Mouse (Mus musculus): ENCODE measurements around the gene Ndufa7. TPM values are rescaled to one million over a fixed set of nuclear protein-coding genes. Genes with fewer than 3 reads are reported as not detected.

The Ndufa7 gene
- polyA plus RNA-seq, 1 experiment from 2014 or later = 454 TPM

DNA sequence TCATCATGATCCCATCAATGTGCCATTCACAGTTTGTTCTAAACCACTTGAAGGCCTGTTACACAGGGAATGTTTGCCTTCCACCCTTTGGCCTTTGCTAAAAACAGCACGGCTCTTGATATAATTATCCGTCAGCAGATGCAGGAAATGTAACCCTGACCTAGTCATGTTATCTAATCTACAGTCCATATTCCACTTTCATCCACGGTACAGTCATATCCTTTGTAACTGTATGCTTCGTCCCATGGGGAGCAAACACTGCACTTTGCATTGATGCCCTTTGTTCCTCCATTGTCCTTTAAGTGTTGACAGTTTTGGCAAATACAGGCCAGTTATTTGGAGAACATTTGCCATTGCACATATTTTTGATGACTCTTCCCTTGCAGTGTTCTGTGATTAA, 35.6 kb upstream of the Ndufa7 start:
- WGBS = 80% methylated on average over 4 of the region's 4 CpGs
- H3K4me2 ChIP-seq (replicated peaks) = no peak overlapping the region
- no peak overlapping the region for H3K4me3 ChIP-seq
- no peaks in the 10 kb centered on the region for H3K9me3 ChIP-seq
- H3K27ac ChIP-seq = no peak overlapping the region
- no peaks in the 10 kb centered on the region for H3K4me1 ChIP-seq
- no peaks in the 10 kb centered on the region for H3K27me3 ChIP-seq
- no peaks in the 10 kb centered on the region for H3K36me3 ChIP-seq
- no peak overlapping the region for H3K9ac ChIP-seq
- no peak for ATAC-seq (ENCODE audit: low FRiP score, low read depth)

DNA sequence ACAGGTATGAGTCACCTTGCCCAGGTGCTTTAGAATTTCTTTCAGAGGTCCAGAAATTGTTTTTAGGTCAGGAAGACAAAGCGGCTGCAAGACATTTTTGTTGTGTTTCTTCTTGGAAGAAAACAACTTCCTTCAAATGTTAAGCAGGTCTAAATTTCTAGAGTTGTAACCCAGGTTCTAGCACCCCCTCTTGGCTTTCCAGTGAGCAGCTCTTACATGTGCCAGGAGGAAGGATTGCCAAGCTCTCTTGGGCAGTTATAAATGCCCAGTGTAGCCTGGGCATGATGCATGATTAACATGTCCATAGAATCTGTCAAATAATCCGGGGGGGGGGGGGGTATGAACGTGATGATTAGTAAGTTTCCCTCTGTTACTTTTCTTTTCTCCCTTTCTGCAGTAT, 26.1 kb upstream of the Ndufa7 start:
- H3K4me2 ChIP-seq (replicated peaks) = no peak overlapping the region
- H3K36me3 ChIP-seq = no peaks in the 10 kb centered on the region
- no peak overlapping the region for H3K9ac ChIP-seq
- H3K4me3 ChIP-seq = no peak overlapping the region
- no peaks in the 10 kb centered on the region for H3K9me3 ChIP-seq
- no peak overlapping the region for H3K27ac ChIP-seq
- no peaks in the 10 kb centered on the region for H3K4me1 ChIP-seq
- no peak for ATAC-seq (ENCODE audit: low FRiP score, low read depth)
- no peaks in the 10 kb centered on the region for H3K27me3 ChIP-seq
- 58% methylated on average over 3 of the region's 3 CpGs for WGBS

DNA sequence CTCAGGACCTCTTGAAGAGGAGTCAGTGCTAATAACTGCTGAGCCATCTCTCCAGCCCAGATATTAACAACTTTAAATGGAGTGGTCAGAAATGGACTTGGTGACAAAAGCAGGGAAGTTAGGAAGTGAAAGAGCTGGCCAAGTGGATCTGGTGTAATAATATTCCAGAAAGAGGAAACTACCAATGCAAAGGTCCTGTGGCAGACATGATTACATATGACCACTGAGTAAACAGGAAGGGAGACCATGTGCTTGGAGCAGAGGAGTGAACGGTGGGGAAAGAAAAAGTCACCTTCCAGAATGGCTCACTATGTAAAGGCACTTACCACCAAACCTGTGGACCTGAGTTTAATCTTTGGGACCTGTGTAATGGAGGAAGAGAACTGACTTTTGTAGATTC, 25.1 kb upstream of the Ndufa7 start:
- Histone ChIP-seq H3K27me3 (no peaks in the 10 kb centered on the region), H3K36me3 (no peaks in the 10 kb centered on the region)
- 62% methylated on average over 1 of the region's 1 CpGs for WGBS

DNA sequence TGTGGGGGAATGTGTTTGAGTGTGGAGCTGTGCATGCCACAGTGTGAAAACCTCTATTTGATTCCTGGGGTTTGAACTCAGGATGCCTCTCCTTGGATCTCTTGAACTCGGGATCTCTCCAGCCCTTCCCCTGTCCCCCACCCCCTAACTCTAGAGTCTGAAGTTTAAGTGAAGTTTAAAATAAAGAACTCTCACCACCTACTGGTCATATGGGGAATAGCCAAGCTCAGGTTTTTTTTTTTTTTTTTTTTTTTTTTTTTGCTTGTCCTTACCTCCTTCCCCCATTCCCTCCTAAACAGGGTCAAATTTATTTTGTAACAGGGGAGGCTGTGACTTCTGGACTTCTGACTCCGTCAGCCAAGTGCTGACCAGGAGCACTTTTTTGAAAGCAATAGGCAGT, 22.2 kb upstream of the Ndufa7 start:
- Histone ChIP-seq H3K4me1 (no peaks in the 10 kb centered on the region), H3K9me3 (no peaks in the 10 kb centered on the region), H3K9ac (no peak overlapping the region), H3K4me3 (no peak overlapping the region), H3K27me3 (no peaks in the 10 kb centered on the region), H3K27ac (no peak overlapping the region), H3K4me2 (replicated peaks) (no peak overlapping the region), H3K36me3 (no peaks in the 10 kb centered on the region)
- WGBS = 5% methylated on average over 2 of the region's 2 CpGs
- ATAC-seq (ENCODE audit: low FRiP score, low read depth) = no peak

More for the DNA sequence above, 25.1 kb upstream of the Ndufa7 start:
- no peak overlapping the region for H3K9ac ChIP-seq
- no peak overlapping the region for H3K27ac ChIP-seq
- H3K4me1 ChIP-seq = no peaks in the 10 kb centered on the region
- H3K9me3 ChIP-seq = no peaks in the 10 kb centered on the region
- H3K4me2 ChIP-seq (replicated peaks) = no peak overlapping the region
- no peak overlapping the region for H3K4me3 ChIP-seq
- ATAC-seq (ENCODE audit: low FRiP score, low read depth) = no peak

DNA sequence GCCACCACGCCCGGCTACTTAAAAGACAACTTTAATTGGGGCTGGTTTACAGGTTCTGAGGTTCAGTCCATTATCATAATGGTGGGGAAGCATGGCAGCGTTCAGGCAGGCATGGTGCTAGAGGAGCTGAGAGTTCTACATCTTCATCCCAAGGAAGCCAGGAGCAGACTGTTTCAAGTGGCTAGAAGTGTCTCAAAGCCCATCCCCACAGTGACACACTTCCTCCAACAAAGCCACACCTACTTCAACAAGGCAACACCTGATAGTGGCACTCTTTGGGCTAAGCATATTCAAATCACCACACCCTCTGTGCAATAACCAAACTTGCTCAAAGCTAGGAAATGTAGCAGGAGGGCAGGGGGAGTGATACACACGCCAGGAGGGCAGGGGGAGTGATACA, 20.2 kb upstream of the Ndufa7 start:
- no peaks in the 10 kb centered on the region for H3K9me3 ChIP-seq
- H3K27me3 ChIP-seq = no peaks in the 10 kb centered on the region
- H3K27ac ChIP-seq = no peak overlapping the region
- no peaks in the 10 kb centered on the region for H3K36me3 ChIP-seq
- no peaks in the 10 kb centered on the region for H3K4me1 ChIP-seq
- WGBS = 54% methylated on average over 4 of the region's 4 CpGs
- no peak for ATAC-seq (ENCODE audit: low FRiP score, low read depth)
- no peak overlapping the region for H3K4me3 ChIP-seq
- H3K4me2 ChIP-seq (replicated peaks) = no peak overlapping the region
- no peak overlapping the region for H3K9ac ChIP-seq

DNA sequence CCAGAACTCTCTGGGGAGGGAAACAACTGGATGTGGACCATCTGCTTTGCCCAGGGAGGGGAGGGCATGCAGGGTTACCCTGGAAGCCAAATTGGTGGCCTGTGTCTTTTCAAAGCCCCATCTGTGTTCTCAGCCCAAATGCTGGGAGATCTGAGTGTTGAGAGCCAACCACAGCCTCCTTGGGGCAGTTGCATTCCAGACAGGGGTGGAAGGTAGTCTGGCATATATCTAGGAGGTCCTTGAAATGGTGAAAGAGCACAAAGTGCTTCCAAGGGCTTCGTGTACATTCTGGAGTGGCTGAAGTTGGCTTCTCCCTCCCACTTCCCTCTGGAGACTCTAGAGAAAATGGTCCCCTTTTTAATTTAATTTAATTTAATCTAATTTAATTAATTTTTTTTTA, 19.6 kb upstream of the Ndufa7 start:
- no peak for ATAC-seq (ENCODE audit: low FRiP score, low read depth)
- WGBS = 56% methylated on average over 1 of the region's 1 CpGs
- Histone ChIP-seq H3K9ac (no peak overlapping the region), H3K4me1 (no peaks in the 10 kb centered on the region), H3K36me3 (no peaks in the 10 kb centered on the region), H3K4me2 (replicated peaks) (no peak overlapping the region), H3K27me3 (no peaks in the 10 kb centered on the region), H3K27ac (no peak overlapping the region), H3K9me3 (no peaks in the 10 kb centered on the region), H3K4me3 (no peak overlapping the region)

DNA sequence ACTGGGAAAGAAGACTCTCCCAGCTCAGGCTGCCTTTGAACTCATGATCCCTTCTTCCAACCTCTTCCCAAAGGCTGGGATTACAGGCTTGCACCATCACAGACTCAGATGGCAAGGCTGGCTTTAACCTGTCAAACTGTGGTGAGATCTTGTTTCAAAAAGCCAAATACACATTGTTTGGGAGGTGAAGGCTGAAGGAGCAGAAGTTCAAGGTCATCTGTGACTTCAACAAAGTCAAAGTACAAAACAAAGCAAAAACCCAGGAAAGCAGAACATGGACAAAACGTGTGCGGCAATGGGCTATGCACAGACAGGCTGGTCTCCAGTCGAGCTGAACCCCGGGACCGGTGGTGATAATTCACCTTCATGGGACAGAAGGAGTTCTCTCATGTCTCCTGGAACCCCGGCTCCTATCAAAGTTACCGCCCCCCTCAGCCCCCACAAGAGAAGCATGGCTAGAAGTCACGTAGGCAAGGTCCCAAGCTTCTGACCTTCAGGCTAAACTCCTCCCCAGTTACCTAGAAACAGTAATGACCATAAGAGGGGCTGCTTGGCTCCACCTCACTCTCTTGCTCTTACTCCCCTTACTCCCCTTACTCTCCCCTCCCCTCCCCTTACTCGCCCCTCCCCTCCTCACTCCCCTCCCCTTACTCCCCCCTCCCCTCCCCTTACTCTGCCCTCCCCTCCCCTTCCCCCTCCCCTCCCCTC, 17.0 kb upstream of the Ndufa7 start:
- peaks cover 9% of the 10 kb centered on the region for H3K4me1 ChIP-seq
- H3K4me3 ChIP-seq = no peak overlapping the region
- H3K9ac ChIP-seq = no peak overlapping the region
- 52% methylated on average over 8 of the region's 9 CpGs for WGBS
- H3K27ac ChIP-seq = no peak overlapping the region
- no peaks in the 10 kb centered on the region for H3K9me3 ChIP-seq
- no peaks in the 10 kb centered on the region for H3K36me3 ChIP-seq
- H3K27me3 ChIP-seq = peaks cover 12% of the 10 kb centered on the region
- H3K4me2 ChIP-seq (replicated peaks) = no peak overlapping the region
- no peak for ATAC-seq (ENCODE audit: low FRiP score, low read depth)

DNA sequence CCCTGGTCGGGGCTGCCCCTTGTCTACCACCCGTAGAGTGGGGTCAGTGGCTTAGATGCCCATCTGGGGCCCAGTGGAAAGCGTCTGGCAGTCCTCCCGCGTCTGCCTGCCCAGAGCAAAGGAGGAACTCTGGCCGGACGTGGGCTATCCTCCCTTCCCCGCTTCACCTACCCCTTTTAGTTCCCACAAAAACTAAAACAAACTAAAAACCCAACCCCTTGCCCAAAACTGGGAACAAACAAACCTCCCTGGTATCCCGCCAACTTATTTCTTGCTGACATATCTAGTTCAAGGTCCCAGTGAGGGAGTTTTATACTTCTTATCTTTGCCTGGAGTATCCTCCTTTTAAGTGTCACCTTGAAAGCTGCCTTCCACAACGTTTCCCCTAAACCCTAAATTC, 16.2 kb upstream of the Ndufa7 start:
- Histone ChIP-seq H3K9me3 (no peaks in the 10 kb centered on the region), H3K9ac (no peak overlapping the region), H3K4me2 (replicated peaks) (no peak overlapping the region), H3K27ac (no peak overlapping the region), H3K4me3 (no peak overlapping the region), H3K27me3 (peaks cover 12% of the 10 kb centered on the region), H3K36me3 (no peaks in the 10 kb centered on the region), H3K4me1 (peaks cover 9% of the 10 kb centered on the region)
- no peak for ATAC-seq (ENCODE audit: low FRiP score, low read depth)
- 48% methylated on average over 10 of the region's 10 CpGs for WGBS

DNA sequence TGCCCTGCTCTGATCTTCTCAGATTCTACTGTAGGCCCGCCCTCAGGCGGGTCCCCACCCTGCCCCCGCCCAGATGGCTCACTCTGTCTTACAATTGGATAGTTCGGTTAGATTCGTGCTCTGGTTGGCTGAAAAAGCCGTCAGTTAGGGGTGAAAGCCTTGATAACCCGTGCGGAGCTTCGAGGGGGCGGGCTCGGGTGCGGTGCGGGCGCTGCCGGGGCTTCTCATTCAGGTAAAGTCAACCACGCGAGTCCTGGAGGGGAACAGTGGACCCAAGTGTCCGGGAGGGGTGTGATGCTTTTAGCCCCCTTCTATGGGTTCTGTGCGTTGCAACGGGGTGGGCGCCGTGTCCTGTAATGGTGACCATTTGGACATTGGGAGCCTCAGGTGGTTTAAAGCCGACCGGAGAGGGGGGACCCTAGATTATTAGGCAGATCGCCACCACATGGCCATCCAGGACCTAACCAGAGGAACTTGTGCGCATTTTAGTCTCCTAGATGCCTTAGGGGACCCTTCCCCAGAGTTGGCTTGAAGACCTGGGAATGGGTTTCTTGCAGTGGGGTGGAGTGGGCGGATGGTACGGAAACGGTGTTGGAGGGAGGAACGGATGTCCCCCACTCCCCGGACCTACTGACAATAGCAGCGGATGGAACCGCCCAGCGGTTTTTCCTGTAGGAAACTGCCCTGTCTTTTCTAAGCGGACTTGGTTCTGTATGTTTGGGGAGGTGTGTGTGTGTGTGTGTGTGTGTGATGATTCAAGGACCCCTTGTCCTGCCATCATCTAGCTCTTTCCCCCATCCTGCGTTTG, 13.8 kb upstream of the Ndufa7 start, which contains the start of gene Kank3:
Gene Kank3 (plus strand): TSS at position 186 of the 808 bp plus-strand sequence.
- Histone ChIP-seq H3K9me3 (no peaks in the 10 kb centered on the region), H3K9ac (peak within 1 kb of the TSS; percentile 63), H3K4me3 (peak within 1 kb of the TSS; percentile 56), H3K36me3 (no peaks in the 10 kb centered on the region), H3K27ac (no peak within 1 kb of the TSS; the same call in 1 of the 2 replicates), H3K4me2 (replicated peaks) (peak within 1 kb of the TSS; percentile 85), H3K4me1 (peaks cover 9% of the 10 kb centered on the region), H3K27me3 (peaks cover 12% of the 10 kb centered on the region)
- peak; percentile 99 for ATAC-seq (ENCODE audit: low FRiP score, low read depth)
- 2% methylated on average over 36 of the region's 36 CpGs for WGBS

DNA sequence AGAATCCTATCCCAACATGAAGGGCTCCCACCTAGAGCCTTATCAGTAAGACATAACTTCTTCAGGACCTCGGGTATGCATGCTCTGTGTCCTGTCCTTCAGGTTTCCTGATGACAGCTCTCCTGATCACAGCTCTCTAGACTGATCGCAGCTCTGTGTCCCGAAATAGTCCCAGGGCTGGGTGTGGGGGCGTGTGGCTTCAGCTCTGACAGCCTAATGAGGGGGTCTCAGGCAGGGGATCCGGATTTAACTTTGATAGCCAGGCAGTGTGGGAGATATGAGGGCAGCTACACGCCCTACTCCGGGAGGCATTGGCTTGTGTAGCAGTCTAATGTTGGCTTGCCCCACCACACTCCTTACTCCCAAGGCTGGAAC, 13.2 kb upstream of the Ndufa7 start:
- peaks cover 12% of the 10 kb centered on the region for H3K27me3 ChIP-seq
- H3K9ac ChIP-seq = peak overlapping the region; percentile 35; the same call in 1 of the 2 replicates
- WGBS = 33% methylated on average over 7 of the region's 7 CpGs
- peak overlapping the region; percentile 85 for H3K4me2 ChIP-seq (replicated peaks)
- H3K27ac ChIP-seq = no peak overlapping the region; the same call in 1 of the 2 replicates
- no peaks in the 10 kb centered on the region for H3K9me3 ChIP-seq
- ATAC-seq (ENCODE audit: low FRiP score, low read depth) = no peak
- H3K36me3 ChIP-seq = no peaks in the 10 kb centered on the region
- peaks cover 9% of the 10 kb centered on the region for H3K4me1 ChIP-seq
- peak overlapping the region; percentile 56 for H3K4me3 ChIP-seq

DNA sequence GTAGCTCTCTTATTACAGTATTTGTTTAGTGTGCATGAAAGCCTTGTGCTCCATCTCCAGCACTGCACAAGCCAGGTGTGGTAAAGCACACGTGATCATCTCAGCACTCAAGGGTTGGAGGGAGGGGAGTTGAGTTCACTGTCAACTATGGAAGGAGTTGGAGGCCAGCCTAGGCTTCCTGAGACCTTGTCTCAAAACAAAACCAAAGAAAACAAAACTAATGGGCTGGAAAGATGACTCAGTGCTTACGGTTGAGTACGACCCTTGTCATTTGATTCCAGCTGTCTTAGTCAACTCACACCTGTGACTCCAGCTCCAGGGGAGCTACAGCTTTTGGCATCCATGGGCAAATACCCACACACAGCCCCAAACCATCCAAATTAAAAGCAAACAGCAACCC, 11.9 kb upstream of the Ndufa7 start:
- Histone ChIP-seq H3K9me3 (no peaks in the 10 kb centered on the region), H3K27me3 (peaks cover 12% of the 10 kb centered on the region), H3K4me3 (no peak overlapping the region), H3K27ac (no peak overlapping the region), H3K4me2 (replicated peaks) (no peak overlapping the region), H3K4me1 (peaks cover 13% of the 10 kb centered on the region), H3K9ac (no peak overlapping the region), H3K36me3 (no peaks in the 10 kb centered on the region)
- 48% methylated on average over 3 of the region's 3 CpGs for WGBS
- ATAC-seq (ENCODE audit: low FRiP score, low read depth) = no peak

DNA sequence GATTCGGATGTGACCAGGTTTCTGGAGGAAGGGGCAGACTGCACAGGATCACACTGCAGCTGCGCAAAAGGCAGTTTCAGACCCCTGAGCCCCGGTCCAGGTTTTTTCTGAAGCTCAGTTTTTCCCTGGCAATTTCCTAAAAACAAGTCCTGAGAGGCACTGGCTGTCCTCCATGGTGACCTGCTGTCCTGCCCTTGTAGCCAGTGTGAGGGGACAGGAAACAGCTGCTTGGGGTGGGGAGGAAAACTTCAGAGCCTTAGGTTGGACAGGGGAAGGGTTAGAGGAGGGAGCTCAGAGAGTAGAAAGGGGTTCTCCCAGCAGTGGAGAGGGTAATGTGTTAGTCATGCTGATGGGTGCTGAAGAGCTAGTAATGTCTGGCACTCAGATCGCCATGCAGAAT, 11.4 kb upstream of the Ndufa7 start:
- Histone ChIP-seq H3K36me3 (no peaks in the 10 kb centered on the region), H3K4me1 (peaks cover 16% of the 10 kb centered on the region), H3K4me3 (no peak overlapping the region), H3K9me3 (no peaks in the 10 kb centered on the region), H3K4me2 (replicated peaks) (no peak overlapping the region), H3K27ac (no peak overlapping the region), H3K9ac (no peak overlapping the region), H3K27me3 (peaks cover 12% of the 10 kb centered on the region)
- 62% methylated on average over 4 of the region's 4 CpGs for WGBS
- ATAC-seq (ENCODE audit: low FRiP score, low read depth) = no peak
